Mouse (Mus musculus): ENCODE data around the gene 1700123L14Rik. TPM values are rescaled to one million over a fixed set of nuclear protein-coding genes. Genes with fewer than 3 reads are reported as not detected.
"Not testable (repeated sequence)": the region's sequence is repeated elsewhere in the genome, so short reads cannot be mapped to it uniquely, and the experiment has no call there.

1700123L14Rik gene
- not detected for total RNA-seq (2021)
- long read RNA-seq, experiment 1 = 0 reads
- long read RNA-seq, experiment 2 = 0 reads

- H3K4me3 ChIP-seq = peak within 1 kb of the TSS; percentile 47
- TF ChIP-seq CTCF (conservative IDR thresholded peaks at IDR 0.05) = no peak
- peak within 1 kb of the TSS; percentile 61; the same call in 1 of the 2 replicates for H3K27ac ChIP-seq
- DNase-seq (ENCODE audit: low spot score in 2 of 2) = no peak
These were observed at the start of gene 1700123L14Rik for GRCm38 (mm10) chr6:96165818-96166379. Gene 1700123L14Rik (minus strand): TSS chr6:96166243.

GRCm38 (mm10) chr6:96205395-96205794, 39.4 kb upstream of the 1700123L14Rik start:
- Histone ChIP-seq H3K27ac (no peak overlapping the region), H3K4me3 (no peak overlapping the region)
- no peak for DNase-seq (ENCODE audit: low spot score in 2 of 2)
- TF ChIP-seq CTCF (conservative IDR thresholded peaks at IDR 0.05) = no peak

GRCm38 (mm10) chr6:96198991-96199390, 32.9 kb upstream of the 1700123L14Rik start:
- not testable (repeated sequence) for H3K27ac ChIP-seq; DNase-seq (ENCODE audit: low spot score in 2 of 2)

GRCm38 (mm10) chr6:96186517-96186916, 20.5 kb upstream of the 1700123L14Rik start:
- DNase-seq (ENCODE audit: low spot score in 2 of 2) = no peak
- TF ChIP-seq CTCF (conservative IDR thresholded peaks at IDR 0.05) = no peak
- H3K27ac ChIP-seq = no peak overlapping the region
- H3K4me3 ChIP-seq = no peak overlapping the region

More at GRCm38 (mm10) chr6:96198991-96199390, 32.9 kb upstream of the 1700123L14Rik start:
- not testable (repeated sequence) for H3K4me3 ChIP-seq

- peak overlapping the region; percentile 28; the same call in 1 of the 2 replicates for H3K27ac ChIP-seq
- TF ChIP-seq CTCF (conservative IDR thresholded peaks at IDR 0.05) = no peak
- no peak overlapping the region for H3K4me3 ChIP-seq
- no peak for DNase-seq (ENCODE audit: low spot score in 2 of 2)
These were observed 17.3 kb upstream of the 1700123L14Rik start for GRCm38 (mm10) chr6:96183392-96183791.

GRCm38 (mm10) chr6:96178530-96178929, 12.5 kb upstream of the 1700123L14Rik start:
- DNase-seq (ENCODE audit: low spot score in 2 of 2) = no peak
- no peak for TF ChIP-seq CTCF (conservative IDR thresholded peaks at IDR 0.05)
- Histone ChIP-seq H3K4me3 (no peak overlapping the region), H3K27ac (no peak overlapping the region)

GRCm38 (mm10) chr6:96173681-96174080, 7.6 kb upstream of the 1700123L14Rik start:
- no peak overlapping the region for H3K27ac ChIP-seq
- no peak for TF ChIP-seq CTCF (conservative IDR thresholded peaks at IDR 0.05)

GRCm38 (mm10) chr6:96167031-96167430, 988 bp upstream of the 1700123L14Rik start:
- no peak overlapping the region for H3K27ac ChIP-seq
- no peak for DNase-seq (ENCODE audit: low spot score in 2 of 2)
- H3K4me3 ChIP-seq = no peak overlapping the region
- TF ChIP-seq CTCF (conservative IDR thresholded peaks at IDR 0.05) = no peak

More at GRCm38 (mm10) chr6:96173681-96174080, 7.6 kb upstream of the 1700123L14Rik start:
- no peak overlapping the region for H3K4me3 ChIP-seq
- no peak for DNase-seq (ENCODE audit: low spot score in 2 of 2)

GRCm38 (mm10) chr6:96165403-96165802, 640 bp downstream of the 1700123L14Rik start:
- TF ChIP-seq CTCF (conservative IDR thresholded peaks at IDR 0.05) = no peak
- DNase-seq (ENCODE audit: low spot score in 2 of 2) = no peak
- peak overlapping the region; percentile 47 for H3K4me3 ChIP-seq
- peak overlapping the region; percentile 61; the same call in 1 of the 2 replicates for H3K27ac ChIP-seq

- H3K4me3 ChIP-seq = no peak overlapping the region
- no peak for DNase-seq (ENCODE audit: low spot score in 2 of 2)
- H3K27ac ChIP-seq = no peak overlapping the region
- no peak for TF ChIP-seq CTCF (conservative IDR thresholded peaks at IDR 0.05)
These were observed 22.7 kb downstream of the 1700123L14Rik start for GRCm38 (mm10) chr6:96143326-96143725.

- DNase-seq (ENCODE audit: low spot score in 2 of 2) = peak; percentile 61 to 70
- Histone ChIP-seq H3K4me3 (peak overlapping the region; percentile 81), H3K27ac (peak overlapping the region; percentile 94)
- peak; percentile 52 for TF ChIP-seq CTCF (conservative IDR thresholded peaks at IDR 0.05)
These were observed 49.3 kb downstream of the 1700123L14Rik start for GRCm38 (mm10) chr6:96116534-96117272.

GRCm38 (mm10) chr6:96116148-96116533, 49.9 kb downstream of the 1700123L14Rik start:
- DNase-seq (ENCODE audit: low spot score in 2 of 2) = no peak
- peak; percentile 61 for TF ChIP-seq CTCF (conservative IDR thresholded peaks at IDR 0.05)
- Histone ChIP-seq H3K4me3 (peak overlapping the region; percentile 81), H3K27ac (peak overlapping the region; percentile 94)

Other genes starting within 250 kb of the 1700123L14Rik start
- 10 to 100 TPM; 63.7 to 74.4 TPM for gene Fam19a1, start 53.1 kb downstream of the 1700123L14Rik start, total RNA-seq (2021)